Mouse (Mus musculus) inflammation-experienced regulatory T-cells, adult 6 months (primary cell): ENCODE measurements around the gene Slc25a12. TPM values are rescaled to one million over a fixed set of nuclear protein-coding genes. Genes with fewer than 3 reads are reported as not detected.

Experiments used
- ATAC-seq: one replicate; pipeline ENCODE4 v1.8.0; 2017
- polyA plus RNA-seq, 3 experiments: library from polyadenylated mRNA; unstranded; fragments of 100-300 nt; shearing (Covaris generic); gene quantifications; one replicate each; pipeline ENCODE4 v1.2.1; 2017

Gene Slc25a12
- polyA plus RNA-seq, 3 experiments from 2014 or later, result 63.3 to 80.6 (median 68.3) TPM

DNA sequence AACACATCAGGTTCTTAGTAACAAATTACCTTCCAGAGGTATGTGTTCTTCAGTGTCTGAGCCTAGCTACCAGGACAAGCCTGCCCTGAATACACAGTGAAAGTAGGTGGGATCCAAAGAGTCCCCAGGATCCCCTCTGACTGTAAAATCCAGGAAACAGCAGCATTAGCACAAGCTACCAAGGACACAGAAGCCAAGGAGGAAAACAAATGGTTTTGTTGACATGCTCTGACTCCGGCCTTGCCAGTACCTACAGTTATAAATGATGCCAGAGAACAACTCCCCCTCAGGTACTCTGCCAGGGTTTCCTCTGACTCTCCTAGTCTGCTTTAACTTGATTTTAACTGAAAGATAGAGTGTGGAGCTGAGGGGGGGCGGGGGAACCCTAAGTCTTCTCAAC, 18.0 kb downstream of the Slc25a12 start:
- no peak for ATAC-seq

DNA sequence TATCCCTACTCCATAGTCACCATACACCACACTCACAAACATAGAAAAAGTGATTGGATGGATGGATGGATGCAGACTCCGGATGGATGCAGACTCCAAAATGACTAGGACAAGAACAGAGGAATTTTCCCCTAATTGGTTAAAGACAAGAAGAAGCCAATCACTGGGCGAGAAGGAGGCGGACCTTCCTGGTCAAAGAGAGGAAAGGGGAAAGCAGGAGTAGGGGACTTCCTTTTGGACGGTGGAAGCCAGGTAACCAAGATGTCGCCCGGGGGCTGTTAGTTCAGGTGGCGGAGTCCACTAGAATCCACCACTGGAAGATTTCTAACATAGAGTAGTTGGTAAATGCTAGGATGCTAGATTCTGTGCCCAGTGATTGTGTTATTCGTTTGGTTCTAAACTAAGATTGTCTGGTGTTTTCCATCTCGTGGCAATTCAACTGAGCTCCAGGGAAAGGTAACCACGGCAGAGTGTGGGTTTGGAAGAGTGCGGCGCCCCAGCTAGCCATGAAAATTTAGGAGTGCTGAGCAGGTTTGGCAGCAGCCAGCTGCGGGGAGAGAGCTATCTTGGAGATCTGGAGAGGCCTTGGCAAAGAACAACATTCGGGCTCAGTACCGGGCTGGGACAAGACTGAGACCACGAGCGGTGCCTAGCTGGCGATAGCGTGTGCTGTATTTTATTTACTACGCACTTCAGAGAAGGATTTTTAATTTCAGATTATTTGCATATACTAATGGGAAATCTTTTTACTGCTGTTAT, 19.6 kb downstream of the Slc25a12 start:
- no peak for ATAC-seq

DNA sequence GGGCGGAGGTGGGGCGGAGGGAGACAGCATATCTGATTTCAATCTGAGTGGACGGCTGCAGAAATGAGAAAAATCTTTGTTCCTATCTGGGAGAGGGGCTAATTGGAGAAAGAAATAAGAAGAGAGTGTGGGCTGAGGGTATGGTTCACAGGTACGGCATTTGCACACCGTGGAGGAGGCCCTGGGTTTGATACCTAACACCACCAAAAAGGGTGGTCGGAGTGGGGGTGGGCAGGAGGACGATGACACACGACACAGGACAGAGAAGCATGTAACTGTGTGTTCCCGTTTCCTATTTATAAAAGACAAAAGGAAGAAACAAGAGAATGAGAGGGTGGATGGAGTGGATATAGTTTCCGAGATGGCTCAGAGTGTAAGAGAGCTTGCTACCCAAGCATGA, 20.4 kb downstream of the Slc25a12 start:
- ATAC-seq, result no peak

DNA sequence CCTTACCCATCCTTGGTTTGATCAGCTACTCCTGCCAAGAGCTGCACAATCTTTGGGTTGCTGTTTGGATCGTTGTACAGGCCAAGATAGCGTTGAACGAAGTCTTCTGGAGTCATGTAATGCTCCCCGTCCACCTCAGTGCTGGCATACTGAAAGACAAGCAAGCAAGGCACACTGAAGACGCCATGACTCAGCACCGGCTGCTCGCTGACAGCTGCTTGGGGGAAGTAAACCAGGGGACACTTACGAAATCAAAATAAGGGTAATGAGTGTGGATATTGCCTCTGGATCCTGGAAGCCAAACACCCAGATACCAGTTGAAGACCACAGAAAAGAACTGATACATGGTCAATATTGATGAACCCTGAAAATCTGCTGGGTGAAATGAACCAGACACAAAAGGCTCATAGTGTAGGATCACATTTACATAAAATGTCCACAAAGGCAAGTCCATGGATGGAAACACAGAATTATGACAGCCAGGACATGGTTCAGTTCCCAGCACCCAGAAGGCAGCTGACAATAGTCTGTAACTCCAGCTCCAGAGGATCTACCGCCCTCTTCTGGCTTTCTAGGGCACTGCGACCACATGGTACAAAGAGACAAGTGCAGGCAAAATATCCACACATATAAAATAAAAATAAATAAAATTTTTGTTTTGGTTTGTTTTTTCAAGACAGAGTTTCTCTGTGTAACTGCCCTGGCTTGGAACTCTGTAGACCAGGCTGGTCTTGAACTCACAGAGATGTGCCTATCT, 23.5 kb downstream of the Slc25a12 start:
- no peak for ATAC-seq

DNA sequence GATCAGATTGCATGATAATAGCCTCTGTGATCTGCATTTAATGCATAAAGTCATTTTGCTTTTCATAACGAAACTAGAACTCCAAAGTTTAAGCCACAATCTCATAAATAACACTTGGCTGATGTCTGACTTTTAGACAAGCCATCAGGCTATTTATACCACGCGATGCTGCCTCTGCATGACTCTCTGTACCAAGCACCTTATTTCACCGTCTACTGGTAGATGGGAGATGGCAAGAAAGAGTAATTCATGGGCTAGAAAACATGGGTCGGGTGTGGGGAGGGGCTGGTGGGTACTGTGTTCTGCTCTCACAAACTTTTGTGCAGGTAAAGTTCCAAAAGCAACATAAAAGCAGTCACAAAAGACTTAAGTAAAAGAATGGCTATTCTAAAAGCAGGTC, 27.4 kb downstream of the Slc25a12 start:
- ATAC-seq, result no peak

DNA sequence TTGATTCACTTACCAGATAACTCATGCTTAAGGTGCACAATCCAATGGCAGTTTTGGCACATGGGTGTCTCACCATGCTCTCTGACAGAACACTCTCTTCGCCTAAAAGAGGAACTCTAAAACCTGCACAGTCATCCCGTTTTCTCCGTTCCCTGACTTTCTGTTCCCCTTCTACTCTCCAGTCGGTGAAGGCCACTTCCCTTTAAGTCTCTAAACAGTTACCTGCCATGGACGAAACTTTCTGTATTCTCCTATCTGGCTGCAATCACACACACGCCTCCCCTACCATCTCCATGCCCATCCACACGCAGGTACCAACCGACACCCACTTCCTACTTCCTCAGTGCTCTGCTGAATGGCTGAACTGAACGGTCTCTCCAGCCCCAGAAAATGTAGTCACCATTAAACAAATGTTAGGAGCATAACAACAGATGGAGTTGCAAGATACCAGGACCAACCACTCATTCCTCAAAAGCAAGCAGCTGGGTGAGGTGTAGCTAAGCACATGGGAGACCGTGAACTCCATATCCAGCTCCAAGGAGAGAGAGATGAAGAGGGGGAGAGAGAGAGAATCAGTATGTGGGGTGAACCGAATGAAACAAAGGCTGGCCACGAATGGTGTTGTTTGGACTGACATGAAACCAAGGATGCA, 29.3 kb downstream of the Slc25a12 start:
- no peak for ATAC-seq

DNA sequence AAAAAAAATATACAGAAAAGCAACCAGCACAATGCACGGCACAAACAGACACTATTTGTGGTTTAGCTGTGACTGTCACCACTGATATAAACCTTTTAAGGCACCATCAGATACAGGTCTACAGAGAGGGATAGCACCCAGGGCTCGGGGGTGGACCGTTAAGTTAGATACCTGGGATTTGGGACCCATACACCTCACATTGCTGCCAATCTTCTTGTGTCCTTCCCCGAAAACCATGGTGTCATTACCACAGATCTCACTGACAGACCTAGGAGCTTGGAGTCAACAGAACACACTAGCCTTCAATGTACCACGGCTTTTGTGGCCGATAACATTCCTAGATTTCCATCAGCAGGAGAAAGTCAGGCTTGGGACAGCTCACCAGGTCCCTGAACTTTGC, 30.9 kb downstream of the Slc25a12 start:
- no peak for ATAC-seq

DNA sequence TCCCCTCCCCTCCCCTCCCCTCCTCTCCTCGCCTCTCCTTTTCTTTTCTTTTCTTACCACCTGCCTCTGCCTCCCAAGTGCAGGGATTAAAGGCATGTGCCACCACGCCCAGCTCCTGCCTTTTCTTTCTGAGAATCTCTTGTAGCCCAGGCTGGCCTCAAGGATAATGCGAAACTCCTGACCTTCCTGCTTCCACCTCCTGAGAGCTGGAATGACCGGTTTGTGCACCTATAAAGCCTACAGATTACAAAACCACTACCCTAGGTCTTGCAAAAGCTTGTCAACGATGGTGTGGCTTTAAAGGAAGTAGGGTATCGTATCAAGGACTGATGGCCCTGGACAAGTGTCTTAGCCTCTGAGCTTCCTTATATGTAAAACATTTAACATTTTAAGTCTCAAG, 31.3 kb downstream of the Slc25a12 start:
- ATAC-seq, result no peak

DNA sequence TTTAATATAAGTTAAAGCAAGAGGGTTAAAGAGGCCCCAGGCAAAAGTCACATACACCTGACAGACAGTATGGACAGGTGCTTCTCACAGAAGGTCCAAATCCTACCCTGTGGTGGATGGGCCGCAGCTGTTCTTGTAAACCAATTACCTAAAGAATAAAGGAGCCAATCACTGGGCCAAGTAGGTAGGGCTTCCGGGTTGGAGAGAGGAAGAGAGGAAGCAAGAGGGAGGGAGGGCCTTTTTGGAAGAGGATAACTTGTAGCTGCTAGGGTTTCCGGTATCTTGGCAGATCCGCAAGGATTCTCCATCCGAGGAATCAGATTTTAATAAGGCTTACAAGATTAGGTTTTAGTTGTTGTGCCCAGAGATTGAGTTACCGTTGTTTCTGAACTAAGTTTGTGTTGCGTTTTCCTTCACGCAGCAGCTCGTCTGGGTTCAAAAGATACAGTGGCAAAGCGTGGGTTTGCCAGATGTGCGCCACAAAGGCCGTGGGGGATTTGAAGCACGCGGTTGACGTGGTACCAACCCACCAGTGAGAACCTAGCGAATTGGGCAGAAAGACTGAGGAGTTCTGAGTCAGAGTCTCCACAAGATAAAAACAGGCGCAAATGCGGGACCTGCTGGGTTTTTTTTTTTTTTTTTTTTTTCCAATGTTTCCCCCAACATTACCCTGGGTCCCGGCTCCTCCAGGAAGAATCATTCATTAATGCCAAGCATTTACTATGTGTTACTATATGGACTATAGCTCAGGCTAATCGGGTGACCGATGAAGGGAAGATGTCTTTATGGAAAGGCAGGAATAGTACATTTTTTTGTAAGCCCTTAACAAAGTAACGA, 33.3 kb downstream of the Slc25a12 start:
- ATAC-seq, result no peak

DNA sequence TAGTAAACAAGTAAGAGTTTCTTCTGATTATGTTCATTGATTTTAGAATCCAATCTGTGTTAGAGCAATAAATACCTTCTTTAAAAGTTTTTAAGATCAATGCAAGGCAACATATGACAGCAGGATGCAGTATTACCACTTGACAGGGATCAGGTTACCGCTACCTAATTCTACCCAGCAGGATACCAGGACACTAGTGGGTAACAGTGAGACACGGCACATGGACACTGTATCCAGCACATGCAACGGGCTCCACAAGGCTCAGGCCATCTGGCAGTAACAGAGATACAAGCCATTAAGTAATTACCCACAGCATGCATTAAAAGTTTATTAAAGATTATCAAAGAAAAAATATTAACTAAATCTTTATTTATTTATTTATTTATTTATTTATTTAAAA, 37.8 kb downstream of the Slc25a12 start:
- no peak for ATAC-seq

DNA sequence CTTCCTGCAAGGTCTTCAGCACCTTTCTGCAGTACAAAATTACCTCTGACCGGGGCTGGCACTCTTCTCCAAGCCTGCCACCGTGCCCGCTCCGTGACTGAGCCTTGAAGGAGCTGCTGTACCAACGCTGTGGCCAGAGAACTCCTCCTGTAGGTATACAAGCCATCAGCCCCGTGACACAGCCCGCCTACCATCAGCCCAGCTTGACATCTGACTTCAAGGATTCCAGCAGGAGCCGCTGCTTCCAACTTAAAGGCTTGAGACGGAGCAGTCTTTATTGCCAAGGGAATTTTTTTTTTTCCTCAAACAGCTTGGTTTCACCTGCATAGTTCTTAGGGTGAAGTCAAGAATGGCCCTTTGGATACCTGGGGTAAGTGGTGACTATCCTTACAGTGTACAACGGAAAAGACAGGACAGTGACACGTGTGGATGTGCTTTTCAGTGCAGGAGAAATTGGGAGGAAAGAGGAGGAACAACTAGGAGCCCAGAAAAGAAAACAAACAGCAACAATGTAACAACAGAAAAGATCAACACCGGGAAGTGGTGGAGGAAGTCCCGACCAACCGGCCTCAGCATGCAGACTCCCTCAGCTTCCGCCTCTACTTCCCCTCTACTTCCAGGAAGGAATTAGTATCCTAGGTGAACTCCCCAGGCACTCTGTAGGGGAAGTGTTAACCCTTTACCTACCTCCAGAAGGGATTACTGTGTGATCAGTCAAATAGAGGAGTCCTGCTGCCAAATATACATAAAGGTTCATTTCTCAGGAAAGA, 39.0 kb downstream of the Slc25a12 start:
- ATAC-seq, result no peak

DNA sequence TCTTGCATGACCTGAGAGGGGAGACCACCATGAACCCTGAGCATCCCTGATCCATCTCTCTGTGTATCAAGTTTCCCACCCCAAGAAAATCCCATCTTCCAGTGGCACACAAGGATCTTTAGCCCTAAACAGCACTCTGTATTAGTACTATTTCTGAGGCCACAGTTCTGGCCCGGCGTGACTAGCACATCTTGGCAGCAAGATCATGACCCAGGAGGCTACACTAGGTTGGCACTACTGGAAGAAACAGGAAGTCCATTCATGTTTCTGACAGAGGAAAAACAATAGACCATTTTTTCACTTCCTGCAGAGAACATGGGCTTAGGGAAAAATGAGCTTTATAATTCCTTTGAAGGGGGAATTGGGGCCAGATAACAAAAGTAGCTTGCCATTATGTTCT, 39.8 kb downstream of the Slc25a12 start:
- no peak for ATAC-seq

DNA sequence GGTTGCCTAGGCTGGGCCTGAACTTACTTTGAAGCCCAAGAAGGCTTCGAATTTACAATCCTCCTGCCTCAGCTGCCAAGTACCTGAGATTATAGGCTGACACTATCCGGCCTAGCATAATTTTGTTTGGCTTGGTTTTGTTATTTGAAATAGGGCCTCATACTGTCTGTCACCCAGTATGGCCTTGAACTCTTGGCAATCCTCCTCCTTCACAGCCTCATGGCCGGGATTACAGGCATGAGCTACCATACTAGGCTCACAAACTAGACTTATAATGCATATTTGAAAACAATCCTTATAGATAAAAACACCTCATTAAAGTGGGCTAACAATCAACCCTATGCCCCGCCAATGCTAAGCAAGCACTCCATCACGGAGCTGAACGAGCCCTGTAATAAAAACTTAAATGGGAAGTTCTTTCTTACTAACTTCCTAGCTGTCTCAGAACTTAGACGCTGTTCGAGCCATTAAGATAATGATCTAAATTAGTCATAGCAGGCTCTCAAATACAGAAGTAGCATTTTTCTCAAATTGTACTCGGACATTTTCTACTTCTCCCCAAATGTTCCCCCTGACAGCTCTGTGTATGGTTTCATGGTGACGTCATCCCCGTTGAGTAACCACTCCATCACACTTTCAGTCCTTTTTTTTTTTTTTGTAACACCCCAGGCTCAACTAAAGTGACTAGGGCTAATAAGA, 40.6 kb downstream of the Slc25a12 start:
- ATAC-seq, result no peak

DNA sequence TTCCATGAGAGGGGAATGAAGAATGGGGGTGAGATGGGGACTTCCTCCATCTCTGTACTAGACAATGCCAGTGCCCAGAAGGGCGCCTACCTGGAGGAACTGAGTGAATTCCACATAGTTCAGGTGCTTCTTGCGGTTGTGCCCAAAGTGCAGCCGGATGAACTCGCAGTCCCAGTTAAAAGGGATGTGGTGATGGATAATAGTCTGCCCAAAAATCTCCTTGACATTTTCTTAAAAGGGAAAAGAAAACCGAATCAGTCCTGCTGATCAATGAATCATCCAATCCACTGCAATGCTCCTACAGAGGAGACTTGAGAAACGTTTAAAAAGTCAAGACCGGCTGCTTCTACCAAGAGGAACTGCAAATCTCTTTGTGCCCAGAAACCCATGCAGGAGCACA, 43.7 kb downstream of the Slc25a12 start:
- no peak for ATAC-seq

DNA sequence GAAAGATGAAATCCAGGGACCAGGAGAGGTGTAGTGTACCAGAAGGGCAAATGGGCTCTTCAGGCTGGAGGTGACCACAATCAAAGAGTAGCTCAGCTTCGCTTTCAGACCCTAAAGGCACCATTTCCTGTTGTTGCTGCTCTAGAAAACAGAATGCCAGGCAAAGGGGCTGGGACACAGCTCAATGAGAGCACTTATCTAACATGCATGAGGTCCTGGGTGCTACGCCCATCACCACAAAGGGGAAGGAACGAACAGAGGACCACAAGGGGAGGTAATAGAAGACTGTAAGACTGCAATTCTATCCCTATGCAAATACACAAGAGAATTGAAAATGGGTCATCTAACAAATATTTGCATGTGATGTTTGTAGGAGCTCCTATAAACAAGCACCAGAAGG, 46.1 kb downstream of the Slc25a12 start:
- ATAC-seq, result no peak

DNA sequence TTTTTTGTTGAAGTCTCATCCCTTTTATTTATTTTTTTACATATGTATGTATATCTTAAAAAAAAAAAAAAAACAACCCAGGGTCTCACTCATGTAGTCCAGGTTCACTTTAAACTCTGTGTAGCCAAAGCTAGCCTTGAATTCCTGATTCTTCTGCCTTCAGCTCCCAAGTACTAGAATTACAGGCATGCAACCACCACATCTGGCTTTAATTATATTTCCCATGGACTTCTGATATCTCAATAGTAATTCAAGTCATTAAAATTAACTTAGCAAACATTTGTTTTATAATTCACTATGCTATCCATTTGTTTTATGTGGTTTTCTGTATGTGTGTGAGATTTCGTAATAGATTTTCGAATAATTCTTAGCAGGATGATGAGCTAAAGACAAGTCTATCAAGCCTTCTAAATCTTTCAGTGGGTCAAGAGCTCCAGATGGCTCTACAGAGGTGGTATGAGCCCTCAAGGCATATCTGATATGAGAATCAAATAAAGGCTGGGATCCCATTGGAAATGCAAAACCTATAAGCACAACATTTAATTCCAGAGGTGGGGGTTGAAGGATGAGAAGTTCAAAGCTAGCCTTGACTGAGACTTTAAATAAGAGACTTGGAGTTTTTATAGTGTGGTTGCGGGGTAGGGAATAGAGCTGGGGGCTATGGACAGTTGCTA, 51.3 kb downstream of the Slc25a12 start:
- no peak for ATAC-seq

DNA sequence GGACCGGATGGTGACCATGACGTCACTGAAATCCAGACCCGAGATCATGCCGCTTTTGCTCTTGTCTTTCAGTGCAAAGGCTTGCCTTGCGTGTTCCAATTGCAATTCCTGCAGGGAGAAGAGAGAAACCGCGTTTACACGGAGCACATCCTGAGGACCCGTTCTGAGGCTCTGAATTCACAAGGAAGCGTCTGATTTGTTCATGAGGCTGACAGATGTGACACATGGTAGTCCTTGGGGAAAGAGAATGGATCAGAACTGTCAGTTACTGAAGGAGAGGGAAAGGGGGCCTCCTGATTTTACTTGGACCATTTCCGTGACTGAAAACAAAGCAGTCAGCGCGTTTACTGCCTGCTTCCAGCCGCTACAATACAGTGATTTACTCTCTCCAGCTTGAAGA, 52.5 kb downstream of the Slc25a12 start:
- ATAC-seq, result no peak

DNA sequence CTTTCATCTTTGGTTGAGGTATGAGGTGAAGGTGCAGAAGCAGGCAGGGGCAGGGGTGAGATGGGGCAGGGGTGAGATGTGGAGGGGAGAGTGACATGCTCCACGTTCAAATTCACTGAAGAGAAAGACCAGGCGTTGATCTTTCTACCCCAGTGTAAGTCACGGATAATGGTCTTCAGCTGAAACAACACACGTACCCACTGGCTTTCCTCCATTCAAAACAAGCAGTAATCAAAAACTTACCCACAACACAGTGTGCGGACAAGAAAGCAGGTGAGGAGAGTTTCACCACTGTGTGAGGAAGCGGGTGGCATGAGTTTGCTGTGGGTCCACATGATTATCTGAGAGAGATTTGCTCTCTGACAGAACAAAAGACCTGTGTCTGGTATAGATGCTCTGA, 53.5 kb downstream of the Slc25a12 start:
- ATAC-seq, result no peak

DNA sequence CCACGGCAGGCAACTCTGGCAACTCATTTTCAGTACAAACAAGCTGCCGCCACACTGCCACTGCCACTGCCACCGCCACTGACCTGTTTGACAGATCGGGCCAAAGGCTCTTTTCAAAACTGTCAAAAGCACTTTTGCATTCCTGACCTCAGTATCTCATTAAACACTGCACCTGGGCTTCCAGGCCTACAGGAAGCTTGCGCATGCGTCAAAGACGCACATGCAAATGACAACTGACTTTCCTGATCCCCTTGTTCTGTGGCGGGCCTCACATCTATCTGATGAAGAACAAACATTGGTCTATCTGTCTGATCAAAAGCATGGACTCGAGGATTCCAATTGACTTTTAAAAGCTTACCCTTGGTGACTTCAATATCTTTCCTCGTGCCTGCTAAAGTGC, 55.5 kb downstream of the Slc25a12 start:
- ATAC-seq, result no peak

DNA sequence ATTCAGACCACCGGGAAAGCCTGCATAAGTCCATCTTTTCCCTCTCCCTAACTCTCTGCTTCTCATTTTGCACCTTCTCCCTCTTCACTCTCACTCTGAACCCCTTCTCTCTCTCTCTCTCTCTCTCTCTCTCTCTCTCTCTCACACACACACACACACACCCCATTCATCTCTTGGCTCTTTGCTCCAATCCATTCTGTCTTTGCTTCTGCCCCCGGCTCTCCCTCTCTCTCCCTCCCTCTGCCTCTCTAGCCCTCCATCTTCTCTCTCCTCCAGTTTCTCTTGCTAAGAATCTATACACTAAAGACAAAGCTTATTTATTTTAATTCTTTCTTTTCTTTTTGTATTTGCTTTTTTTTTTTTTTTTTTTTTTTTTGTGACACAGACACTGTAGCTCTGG, 57.8 kb downstream of the Slc25a12 start:
- no peak for ATAC-seq

DNA sequence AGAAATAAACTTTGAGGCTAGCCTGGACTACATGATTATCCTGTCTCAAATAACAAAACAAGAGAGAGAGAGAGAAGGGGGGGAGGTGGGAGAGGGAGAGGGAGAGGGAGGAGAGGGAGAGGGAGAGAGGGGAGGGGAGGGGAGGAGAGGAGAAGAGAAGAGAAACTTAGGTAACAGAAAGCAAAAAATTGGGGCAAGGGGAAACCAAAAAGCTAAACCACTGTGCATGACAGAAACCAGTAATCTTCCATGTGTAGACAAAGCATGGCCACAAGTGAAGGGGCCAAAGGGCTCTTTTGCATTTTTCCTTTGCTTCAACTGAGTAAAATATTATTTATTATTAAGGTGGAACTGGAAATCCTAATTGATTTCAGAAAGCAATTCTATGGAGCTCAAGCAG, 61.2 kb downstream of the Slc25a12 start:
- no peak for ATAC-seq
